Mouse (Mus musculus): ENCODE measurements around the gene Defb47. TPM values are rescaled to one million over a fixed set of nuclear protein-coding genes. Genes with fewer than 3 reads are reported as not detected.

Gene Defb47
- polyA plus RNA-seq (2012; rRNA removed), result not detected in 2 replicates

DNA sequence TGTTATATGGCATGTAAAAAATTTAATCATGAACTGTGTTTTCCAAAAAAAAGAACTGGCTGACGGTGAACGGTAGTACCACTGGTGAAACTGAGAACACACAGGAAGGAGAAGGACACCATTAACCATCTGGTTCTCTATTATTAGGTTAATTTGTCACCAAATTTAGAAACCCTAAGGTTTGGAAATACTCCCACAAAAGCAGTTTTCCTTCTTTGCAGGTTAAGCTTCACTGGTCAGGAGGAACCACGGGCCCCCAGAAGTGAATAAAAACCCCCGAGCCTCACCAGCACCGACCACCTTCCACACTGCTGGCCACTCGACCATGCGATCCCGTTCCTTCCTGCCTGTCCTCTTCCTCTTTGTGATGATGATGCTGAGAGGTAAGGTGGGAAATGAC lies at the start of gene Defb47:
TSS of gene Defb47 (plus strand) at position 301 of the 400 bp plus-strand sequence.
- no peak for DNase-seq (ENCODE audit: low spot score)

DNA sequence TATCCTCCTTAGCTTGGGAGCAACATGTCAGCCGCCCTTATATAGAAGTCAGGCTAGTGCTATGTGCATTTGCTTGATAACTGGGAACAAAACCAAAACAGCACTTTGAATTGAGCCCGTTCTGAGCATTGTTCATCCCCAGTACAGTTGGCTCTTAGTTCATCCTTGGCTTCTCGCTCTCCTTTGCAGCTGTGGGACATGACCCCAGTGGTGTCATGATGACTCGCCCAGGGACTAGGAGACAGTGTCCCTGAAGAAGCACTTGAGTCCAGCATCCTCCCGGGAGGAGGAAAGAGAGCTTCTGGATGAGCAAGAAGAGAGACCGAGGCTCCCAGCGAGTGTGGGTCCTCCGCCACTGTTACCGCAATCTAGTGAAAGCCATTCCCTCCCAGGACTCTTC lies 41.8 kb upstream of the Defb47 start:
- DNase-seq (ENCODE audit: low spot score), result no peak

DNA sequence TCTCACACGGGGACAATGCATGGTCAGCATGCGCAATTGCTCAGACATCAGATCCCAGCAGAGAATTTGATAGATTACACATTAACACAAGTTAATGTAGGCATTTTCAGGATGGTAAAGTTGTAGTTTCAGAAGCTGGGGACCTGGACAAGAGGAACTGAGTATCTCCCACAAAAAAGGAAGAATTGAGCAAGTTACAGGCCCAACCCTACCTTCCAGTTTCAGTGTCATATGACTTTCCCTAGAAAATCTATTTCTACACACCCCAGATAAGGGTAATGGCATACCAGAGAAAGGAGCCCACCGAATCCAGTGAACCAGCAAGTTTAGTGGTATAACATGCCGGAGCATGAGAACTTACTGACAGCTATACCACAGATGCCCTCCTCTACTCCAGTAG lies 34.2 kb upstream of the Defb47 start:
- no peak for DNase-seq (ENCODE audit: low spot score)

DNA sequence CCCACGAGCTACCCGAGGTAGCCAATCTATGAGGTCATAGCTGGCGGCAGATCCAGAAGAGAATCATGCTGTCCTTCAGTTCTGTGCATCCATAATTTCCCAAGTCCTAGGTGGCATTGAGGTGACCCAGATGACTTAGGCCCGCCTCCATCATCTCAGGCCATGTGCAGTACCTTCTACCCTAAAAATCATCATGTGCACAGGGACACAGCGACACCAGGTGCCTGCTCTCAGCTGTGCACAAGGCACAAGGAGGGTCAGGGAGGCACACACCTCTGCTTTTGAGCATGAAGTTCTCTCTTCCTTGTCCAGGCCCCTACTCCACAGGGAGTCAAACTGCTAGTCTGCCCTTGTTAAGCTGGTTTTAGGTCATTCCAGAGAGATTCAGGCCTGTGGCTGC lies 32.5 kb upstream of the Defb47 start:
- no peak for DNase-seq (ENCODE audit: low spot score)

DNA sequence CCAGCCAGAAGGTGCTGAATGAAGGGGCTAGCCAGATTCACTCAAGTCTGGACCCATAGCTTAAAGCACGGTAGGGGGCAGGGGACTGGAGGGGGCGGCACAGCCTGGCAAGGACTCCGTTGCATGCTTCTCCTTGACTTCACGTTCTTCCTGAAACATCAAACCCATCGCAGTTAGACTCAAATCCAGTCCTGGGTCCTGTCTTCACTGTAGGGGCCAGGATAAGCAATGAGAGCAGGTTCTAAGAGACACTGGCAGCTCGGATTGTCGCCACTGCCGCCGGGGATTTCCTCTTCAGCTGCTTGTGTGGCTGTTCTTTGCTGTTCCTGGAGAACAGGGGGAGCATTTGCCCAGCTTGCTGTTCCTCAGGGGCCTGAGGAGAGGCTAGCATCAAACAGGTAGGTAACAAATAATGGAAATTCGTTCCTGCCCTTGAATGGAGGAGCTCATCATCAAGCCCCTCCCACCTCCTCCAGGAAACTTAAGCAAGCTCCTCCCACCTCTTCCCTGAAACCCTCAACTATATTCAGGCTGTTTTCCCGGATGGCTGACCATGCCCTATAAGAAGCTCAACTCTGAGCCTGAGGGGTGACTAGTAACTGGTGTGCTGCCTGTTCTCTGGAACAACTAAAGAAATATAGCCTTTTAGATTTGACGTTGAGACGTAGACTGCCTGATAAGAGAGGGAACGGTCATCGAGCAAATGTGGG lies 31.9 kb upstream of the Defb47 start:
- no peak for DNase-seq (ENCODE audit: low spot score)

DNA sequence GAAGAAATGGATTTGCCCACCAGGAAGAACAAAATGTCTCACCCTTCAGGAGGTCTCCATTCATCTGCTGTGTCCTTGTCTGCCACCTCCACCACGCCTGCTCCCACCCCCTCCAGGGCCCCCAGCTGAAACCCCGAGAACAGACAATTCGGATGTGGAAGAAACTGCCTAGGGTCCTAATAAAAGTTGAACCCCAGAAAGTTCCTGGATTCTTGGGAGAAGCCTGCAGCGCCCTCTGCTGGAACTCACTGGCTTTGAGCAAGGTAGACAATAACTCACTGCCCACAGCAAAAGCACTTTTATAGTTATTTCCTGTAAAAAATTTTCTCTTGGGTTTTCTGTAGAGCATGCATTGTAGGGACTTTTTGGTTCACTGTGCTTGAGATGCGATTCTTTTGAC lies 22.8 kb upstream of the Defb47 start:
- peak; percentile 52 for DNase-seq (ENCODE audit: low spot score)

DNA sequence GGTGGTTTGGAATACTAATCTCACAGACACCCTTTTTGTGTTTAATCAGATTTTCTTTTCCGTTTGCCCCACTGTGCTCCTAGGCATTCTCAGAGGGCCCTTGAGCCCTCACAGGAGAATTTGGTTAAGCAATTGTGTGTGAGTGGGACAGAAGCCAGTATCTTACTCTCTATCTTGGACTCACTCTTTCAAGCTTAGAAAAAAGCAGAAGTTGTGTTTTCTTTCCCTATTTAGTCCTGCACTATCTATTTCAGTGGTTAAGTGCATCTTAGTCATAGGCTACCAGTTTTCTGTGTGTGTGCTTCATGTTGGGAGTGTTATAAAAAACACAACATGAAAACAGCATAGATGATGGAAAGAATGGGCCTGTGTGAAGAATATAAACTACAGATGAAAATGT lies 18.1 kb upstream of the Defb47 start:
- DNase-seq (ENCODE audit: low spot score), result no peak

DNA sequence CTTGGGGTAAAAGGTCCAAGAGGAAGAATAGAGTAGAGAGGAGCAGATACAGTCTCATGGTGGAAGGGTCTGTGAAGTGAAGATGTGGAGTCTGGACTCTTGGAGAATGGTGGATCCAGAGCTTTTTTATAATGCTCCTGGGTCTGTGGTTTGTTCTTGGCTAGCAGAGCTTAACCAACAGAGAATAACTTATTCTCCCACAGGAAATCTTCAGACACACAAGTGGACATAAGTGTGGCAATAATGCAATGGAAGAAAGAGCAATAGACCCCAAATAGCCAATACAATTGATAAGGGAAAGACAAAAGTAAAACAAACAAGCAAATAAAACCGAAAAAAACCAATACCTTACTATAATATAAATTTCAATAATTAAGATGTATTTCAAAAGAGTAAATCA lies 13.5 kb upstream of the Defb47 start, which contains the start of gene Defb48:
TSS of gene Defb48 (minus strand) at position 101 of the 400 bp plus-strand sequence.
- DNase-seq (ENCODE audit: low spot score), result no peak

DNA sequence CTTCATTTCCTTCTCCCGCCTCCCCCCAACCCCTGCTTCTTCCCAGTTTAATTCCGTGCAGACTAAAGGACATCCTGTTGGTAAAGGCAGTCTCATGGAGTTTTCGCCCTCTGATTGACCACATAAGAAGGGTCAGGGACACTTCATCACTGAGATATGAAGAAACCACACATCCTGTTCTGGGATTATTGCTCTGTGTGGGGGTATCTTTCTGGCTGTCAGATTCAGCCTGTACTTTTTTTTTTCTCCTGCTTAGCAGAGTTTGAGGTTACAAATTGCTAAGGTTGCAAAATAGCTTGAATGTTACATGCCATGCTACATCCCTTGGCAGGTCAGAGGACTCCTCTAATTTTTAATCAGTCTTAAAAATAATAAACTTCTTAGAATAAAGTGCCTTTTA lies 6.6 kb upstream of the Defb47 start:
- no peak for DNase-seq (ENCODE audit: low spot score)

DNA sequence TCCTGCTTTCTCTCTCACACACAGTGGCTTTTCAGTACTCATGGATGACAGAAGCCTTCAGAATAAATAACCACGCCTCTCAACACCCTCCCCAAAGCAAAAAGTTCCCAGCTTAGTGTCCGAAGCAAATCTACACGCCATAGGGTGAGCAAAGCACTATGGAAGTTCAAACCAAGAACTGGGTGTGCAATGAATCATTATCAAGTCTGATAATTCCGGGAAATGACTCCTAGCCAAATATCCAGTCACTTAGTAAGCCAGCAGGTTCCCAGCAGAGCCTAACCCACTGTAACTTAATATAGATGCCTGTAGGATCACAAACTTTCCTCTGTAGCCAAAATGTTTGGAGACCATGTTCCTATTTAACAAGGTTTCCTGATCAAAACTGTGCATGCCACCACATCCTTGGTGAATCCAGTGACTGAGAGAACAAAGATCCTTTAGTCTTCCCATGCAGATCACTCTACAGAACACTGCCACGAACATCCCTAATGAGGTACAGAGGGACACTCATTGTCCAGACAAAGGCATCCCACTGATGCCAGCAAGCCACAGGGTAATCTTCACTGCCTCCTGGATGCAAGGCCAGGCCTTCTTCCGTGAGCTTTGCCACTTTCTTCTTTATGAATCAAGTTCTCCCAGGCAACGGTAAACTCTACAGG lies 5.9 kb upstream of the Defb47 start:
- no peak for DNase-seq (ENCODE audit: low spot score)

DNA sequence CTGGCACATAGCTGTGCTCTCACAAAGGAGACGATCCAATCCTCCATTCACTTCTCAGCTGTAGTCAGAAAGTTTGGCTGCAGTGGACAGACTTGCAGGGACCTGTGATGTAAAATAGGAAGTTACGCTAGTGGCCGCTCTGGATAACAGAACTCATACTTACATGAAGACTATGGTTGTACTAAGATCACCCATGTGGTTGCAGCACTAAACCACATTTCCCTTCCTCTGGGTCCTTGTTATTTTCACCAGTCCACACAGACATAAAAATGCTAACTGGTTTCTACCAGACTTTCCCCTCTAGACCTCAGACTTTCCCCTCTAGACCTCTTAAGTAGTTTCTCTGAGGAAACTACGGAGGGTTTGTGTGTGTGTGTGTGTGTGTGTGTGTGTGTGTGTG lies 1.1 kb downstream of the Defb47 start:
- DNase-seq (ENCODE audit: low spot score), result no peak

DNA sequence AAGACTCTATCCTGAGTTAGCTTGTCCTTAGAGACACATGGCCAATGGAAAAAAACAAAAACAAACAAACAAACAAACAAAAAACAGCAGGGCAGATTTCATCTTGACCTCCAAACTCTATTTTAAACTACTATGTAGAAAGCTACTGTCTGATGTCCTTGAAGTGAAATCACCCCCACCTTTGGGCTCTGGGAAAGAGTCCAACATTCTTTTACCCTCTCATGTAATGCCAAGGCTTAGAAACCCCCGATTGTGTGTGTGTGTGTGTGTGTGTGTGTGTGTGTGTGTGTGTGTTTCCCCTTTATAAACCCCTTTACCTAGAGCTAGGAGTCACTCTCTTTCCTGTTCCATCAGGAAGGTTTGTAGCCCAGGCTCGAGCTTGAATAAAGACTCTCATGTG lies 4.7 kb downstream of the Defb47 start:
- DNase-seq (ENCODE audit: low spot score), result no peak

DNA sequence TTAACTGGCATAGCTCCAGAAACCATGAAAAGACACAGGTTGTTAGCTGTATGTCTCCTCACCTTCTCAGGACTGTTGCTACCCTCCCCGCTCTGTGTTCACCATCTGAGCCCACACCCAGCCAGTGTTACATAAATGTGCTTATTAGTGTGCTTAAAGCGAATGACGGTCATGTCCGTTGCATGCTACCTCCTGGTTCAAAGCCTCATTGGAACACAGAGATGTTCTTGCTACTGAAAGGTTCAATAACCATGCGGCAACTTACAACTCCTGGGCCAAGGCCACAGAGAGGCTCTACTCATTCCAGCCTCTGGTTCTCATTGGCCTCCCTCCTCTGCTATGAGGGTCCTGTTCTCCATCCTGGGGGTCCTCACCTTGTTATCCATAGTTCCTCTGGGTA lies 13.6 kb downstream of the Defb47 start, which contains the start of gene Defb43:
TSS of gene Defb43 (plus strand) at position 301 of the 400 bp plus-strand sequence.
- no peak for DNase-seq (ENCODE audit: low spot score)

DNA sequence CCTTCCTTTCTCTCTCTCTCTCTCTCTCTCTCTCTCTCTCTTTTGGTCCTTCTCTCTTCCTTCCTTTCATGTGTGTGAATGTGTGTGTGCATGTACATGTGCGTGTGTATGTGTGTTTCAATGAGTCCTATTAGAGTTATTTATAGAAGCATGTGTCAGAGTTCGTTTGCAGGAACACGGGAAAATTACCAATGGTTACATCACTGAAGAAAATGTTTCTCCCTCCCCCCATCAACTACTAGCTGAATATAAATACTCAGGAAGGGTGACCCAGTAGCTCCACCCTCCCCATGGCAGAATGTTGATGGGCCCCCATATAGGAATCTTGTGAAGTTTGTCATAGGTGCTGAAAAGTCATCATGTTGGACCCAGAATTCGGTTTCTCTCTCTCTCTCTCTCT lies 15.2 kb downstream of the Defb47 start:
- DNase-seq (ENCODE audit: low spot score), result no peak

DNA sequence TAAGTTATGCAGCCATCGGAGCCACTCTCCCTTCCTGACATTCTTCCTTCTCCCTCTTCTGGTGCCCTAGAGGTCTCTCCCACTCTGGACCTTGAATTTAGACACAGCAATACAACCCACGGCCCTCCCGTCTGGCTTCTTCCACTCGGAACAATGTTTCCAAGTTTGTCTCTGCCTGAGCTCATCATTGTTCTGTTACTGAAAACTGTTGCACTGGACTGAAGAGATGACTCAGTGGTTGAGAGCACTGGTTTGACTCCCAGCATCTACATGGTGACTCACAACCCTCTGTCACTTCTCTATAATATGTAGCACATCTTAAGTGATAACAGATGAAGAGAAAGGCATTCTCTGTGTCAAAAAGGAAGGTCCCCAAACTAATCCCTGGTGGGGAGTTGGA lies 16.8 kb downstream of the Defb47 start:
- DNase-seq (ENCODE audit: low spot score), result no peak

DNA sequence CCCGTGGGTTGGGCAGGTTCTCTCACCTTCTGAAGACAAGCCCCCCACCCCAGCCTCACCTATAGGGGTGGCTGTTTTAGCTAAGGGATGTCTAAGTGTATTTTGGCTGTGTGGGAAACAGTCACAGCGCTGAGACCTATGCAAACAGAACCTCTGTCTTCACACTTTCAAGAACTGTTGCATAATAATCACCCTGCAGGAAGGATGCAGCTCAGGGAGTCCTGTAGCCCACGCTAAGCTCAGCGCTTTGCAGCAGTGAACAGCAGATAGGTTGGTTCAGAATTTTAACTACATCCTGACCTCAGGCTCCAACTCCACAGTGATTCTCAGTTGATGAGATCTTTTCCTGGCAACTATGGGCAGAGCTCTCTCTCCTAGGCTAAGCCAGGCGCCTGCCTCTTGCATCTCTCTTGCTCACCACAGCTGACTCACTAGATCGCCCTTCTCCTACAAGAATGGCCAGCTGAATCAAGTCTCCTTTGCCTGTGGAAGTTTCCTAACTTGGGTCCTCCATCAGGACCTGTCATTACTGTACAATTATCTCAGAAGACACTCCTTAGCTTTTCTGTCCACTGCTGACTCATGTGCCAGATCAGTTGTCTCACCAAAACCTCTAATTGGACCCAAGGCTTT lies 22.8 kb downstream of the Defb47 start:
- DNase-seq (ENCODE audit: low spot score), result no peak

DNA sequence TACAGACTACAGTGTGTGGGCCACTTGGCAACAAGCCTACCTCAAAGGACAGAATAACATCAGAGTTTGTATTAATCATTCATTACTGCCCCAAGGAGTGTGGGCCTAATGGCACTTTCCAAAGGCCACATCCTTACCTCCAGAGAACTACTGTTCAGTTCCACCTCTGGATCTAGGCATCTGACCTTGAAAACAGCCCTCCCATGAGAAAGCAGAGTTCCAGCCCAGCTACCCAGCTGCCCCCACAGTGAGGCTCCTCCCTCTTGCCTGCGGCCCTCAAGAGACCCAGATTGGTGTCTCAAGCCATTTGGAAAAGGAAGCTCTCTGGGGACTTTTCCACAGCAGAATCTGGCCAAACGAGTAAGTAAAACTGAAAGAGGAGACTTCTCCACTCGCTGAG lies 48.8 kb downstream of the Defb47 start, which contains the start of gene Defb42:
TSS of gene Defb42 (plus strand) at position 301 of the 400 bp plus-strand sequence.
- DNase-seq (ENCODE audit: low spot score), result no peak

DNA sequence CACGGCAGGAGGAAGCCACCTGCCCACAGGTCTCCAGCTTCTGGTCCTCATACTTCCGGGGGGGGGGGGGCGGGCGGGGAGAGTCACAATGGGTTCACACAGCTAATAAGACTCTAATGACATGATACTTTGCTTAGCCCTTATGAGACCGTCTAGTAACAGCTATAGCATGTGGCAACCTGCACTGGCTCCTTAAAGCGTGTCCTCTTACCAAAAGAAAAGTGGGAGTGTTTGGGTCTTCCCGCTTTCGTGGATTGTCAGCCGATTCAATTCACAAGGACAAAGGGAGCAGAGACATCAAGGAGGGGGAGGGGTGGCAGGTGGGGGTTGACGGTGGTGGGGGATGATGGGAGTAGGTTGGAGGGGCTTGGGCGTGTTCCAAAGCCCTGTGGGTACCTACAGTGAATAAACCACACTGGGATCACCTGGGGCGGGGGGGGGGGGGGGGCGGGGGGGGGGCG lies 52.1 kb downstream of the Defb47 start, which contains the start of gene Defb30:
TSS of gene Defb30 (minus strand) at position 51 of the 461 bp plus-strand sequence.
- DNase-seq (ENCODE audit: low spot score), result no peak

Data from urinary bladder, adult 2 months (tissue).